Mouse (Mus musculus) T-helper 2 cell (primary cell): ENCODE measurements around the gene Sag.
"Not testable (repeated sequence)": the region's sequence is repeated elsewhere in the genome, so short reads cannot be mapped to it uniquely, and the experiment has no call there.

ENCODE experiments used
- in situ Hi-C: fragments of 300-600 bp; cut with MboI, MseI; formaldehyde crosslinking; loops from one replicate; pipeline ENCODE4 v1.15.1; 2025; ENCODE audit warnings: high pct_unique_total_duplicates

Gene Sag

DNA sequence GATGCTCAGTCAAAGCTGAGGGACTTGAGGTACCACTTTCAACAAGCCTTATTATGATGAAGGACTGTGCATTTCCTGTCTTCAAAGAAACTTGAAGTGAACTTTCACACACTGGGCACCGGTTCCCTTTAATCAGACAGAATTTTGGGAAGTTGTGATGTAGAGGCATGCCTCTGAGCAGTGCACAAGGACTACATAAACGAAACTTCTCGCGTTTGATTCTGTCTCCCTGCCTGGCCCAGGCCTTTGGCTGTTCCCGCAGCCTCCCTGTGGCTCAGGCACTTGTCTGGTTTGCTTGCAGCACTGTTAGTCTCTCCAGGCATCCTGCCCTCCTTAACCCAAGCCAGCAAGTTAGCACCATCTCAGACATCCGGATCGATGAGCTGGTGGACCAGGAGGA, 10.2 kb downstream of the Sag start:
- in situ Hi-C loops, result loop anchor here (25.0 kb wide), 1 partner anchor 524 kb away; no protein-coding TSS in a partner anchor

- in situ Hi-C loops, result loop anchor here (25.0 kb wide), 1 partner anchor 513 kb away; no protein-coding TSS in a partner anchor
Measured at GRCm38 (mm10) chr1:87824420-87824995, 21.0 kb downstream of the Sag start.

DNA sequence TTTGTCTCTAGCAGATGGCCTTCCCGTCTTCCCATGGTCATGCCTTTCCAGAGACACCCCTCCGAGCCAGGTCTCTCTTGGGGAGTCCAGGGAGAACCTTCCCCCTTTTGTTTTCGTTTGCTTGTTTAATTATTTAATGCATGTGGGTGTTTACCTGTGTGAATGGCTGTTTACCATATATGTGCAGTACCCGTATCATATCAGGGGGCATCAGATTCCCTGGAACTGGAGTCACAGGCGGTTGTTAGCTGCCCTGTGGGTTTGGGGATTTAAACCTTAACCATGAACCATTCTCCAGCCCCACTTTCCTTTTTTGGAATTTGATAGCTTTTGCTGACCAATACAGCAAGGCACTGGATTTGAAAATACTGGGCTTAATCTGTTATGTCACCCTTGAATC, 21.8 kb downstream of the Sag start:
- in situ Hi-C loops, result no loop called here

DNA sequence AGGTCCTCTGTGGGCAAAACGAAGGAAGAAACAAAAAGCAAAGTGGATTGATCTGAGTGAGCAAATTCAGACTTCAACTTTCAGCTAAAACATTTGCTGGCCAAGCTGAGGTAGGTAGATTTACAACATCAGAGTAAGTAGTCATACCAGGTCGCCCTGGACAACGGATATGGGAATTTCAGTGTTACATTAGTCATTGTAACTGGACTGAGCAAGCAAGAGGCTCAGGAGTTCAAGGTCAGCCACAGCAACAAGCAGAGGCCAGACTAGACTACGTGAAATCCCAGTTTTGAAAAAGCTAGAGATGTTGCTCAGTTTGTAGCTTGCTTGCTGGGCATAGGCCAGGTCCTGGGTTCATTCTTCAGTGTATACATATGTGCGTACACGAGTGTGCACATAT, 22.5 kb downstream of the Sag start:
- in situ Hi-C loops, result no loop called here

DNA sequence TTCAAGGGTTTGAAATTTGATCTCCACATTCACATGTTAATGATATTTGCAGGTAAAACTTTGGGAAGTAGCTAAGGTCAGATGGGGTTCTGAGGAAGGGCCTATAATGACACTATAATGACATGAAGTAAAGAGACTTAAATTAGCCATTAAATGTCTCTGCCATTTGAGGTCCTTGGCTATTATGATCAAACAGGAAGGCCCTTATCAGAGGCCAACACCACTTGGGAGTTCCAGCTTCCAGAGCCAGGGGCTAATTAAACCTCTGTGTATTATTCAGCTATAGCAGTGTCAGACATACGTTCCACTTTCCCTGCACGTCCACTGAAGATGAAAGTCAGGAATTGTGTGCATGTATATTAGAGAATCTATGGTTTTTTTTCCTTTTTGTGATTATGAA, 23.0 kb downstream of the Sag start:
- in situ Hi-C loops, result no loop called here

DNA sequence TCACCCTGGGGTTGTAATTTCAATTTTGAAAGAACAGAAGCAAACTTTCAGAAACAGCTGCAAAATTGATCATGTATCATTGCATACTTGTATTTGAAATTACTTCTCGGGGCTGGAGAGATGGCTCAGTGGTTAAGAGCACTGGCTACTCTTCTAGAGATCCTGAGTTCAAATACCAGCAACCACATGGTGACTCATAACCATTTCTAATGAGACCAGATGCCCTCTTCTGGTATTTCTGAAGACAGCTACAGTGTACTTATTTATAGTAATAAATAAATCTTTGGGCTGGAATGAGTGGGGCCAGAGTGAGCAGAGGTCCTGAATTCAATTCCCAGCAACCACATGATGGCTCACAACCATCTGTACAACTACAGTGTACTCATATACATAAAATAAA, 24.0 kb downstream of the Sag start:
- in situ Hi-C loops, result not testable (repeated sequence)

DNA sequence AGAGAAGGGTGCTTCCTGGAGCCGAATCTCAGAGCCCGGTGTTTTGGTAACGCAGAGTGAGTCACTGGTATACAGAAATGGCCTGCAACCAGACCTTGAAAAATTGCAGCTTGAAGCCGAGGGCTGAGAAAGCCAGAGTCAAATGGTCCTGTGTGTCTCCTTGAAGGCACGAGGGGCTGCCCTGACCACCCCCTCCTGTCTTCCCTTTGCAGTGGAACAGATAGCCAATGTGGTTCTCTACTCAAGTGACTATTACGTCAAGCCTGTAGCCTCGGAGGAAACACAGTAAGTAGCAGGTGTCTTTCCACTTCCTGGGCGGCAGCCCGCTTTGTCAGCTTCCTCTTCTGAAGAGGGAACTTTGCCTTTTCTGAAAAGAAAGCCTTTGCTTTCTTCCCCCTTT, 24.7 kb downstream of the Sag start:
- in situ Hi-C loops, result no loop called here

DNA sequence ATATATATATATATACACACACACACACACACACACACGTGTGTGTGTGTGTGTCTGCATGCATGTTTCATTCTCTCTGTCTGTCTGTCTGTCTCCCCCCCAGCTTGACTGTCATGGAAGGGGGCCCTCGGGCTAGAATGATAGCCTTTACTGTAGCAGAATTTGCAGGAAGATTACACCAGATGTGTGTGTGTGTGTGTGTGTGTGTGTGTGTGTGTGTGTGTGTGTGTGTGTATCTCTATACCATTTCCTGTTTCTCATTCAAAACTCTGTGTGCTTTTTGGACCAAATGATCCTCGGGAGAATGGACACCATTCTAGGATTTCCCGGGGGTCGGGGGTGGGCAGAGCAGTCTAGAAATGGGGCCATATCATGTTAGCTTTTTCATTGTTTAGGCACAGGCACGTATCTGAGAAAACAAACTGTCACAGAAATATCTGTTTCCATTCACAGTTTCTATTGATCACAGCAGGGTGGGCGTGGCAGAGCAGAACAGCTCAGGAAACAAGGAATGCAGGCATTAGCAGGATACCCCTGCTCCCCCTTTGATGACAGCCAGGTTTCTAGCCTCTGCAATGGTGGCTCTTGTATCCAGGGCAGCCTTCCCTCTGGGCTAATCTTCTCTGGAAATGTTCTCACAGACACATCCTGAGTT, 25.6 kb downstream of the Sag start:
- in situ Hi-C loops, result no loop called here

DNA sequence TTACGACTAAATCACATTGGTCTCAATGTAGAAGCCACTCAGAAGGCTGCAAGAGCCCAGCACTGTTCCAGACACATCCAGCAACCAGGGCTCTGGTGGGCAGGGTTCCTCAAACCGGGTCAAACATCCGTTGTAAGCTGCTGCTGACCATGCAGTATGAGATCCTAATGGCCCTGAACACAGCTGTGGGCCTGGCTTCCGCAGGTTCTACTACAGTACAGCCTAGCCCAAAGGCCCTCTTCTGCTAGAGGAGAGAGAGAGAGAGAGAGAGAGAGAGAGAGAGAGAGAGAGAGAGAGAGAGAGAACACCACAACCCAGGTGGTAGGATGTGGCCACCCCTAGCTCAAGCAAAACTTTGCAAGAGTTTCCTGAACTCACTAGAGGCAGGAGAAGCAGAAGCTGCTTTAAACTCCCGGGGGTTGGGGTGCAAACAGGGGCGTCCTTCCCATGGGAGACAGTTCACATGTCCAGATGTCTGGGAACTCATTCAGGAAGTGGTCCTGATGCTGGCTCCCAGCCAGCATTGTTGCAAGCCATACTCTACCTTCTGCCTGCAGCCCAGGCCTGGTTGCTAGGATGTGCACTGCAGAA, 26.2 kb downstream of the Sag start:
- in situ Hi-C loops, result no loop called here

GRCm38 (mm10) chr1:87836453-87836852, 33.0 kb downstream of the Sag start:
- in situ Hi-C loops, result no loop called here

GRCm38 (mm10) chr1:87837018-87837417, 33.5 kb downstream of the Sag start:
- in situ Hi-C loops, result no loop called here

GRCm38 (mm10) chr1:87840411-87841208, 37.1 kb downstream of the Sag start:
- in situ Hi-C loops, result no loop called here

GRCm38 (mm10) chr1:87846801-87847474, 43.5 kb downstream of the Sag start:
- in situ Hi-C loops, result loop anchor here (5.0 kb wide), 1 partner anchor 90 kb away; the partner anchor contains the start of gene Atg16l1

DNA sequence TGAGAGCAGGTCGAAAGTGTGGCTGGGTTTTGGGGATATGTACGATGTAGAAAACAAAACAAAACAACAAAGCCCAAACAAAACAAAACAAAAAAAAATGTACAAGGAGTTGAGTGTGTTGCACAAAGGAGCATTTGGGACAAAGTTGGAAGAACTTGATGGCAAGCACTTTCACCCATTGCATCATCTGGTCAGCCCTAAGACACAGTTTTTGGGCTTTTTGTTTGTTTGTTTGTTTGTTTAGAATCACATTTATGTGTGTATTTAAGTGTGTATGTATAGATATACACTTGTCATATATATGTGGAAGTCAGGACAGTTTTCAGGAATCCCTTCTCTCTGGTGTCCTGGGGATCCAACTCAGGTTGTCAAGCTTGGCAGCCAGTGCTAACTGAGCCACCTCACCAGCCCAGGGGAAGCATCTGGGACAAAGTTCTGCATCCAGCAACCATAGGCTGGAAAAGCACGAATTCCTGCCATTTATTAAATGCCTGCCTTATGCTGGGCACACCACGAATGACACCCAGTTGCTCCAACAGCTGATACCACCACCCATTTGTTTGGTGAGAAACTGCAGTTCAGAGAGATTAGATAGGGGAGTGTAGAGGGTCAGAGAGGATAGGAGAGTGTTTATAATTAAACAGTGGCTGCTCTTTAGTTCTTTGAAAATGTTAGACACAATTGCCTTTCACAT, 44.1 kb downstream of the Sag start:
- in situ Hi-C loops, result loop anchor here (5.0 kb wide), 1 partner anchor 90 kb away; the partner anchor contains the start of gene Atg16l1

DNA sequence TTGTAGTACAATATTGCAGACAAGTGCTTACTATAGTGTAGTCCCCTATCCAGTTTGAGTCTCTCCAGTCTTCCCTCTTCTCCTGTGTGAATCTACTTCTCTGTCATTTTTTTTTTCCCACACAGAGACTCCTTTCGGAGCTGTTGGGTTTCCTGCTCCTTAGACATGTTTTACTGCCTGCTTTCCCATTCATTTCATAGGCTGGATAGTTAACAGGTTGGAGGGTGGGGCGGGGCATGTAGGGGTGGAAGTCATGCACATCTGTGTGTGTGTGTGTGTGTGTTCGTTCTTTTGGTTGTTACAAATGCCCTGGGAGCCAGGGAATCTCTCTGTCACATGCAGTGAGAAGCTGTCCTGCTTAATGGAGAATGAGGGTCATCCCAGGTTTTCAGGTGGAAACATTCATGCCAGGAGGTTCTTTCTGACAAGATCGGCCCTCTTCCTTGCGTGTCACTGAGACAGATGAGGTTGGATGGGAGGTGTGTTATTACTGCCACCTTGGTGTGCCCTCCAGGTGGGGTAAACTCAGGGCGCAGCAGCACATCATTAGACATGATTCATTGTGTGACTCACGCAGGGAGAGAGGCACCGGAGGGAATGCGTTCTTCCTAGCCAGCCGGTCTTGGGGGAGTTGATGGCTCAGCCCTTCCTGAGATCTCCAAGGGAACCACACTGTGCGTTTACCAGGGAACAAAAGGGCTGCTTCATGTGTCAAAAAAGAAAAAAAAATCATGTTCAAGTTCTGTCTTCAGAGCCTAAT, 44.9 kb downstream of the Sag start:
- in situ Hi-C loops, result loop anchor here (5.0 kb wide), 1 partner anchor 91 kb away; the partner anchor contains the start of gene Atg16l1

GRCm38 (mm10) chr1:87849278-87849677, 45.8 kb downstream of the Sag start:
- in situ Hi-C loops, result loop anchor here (5.0 kb wide), 1 partner anchor 92 kb away; the partner anchor contains the start of gene Atg16l1

- in situ Hi-C loops, result no loop called here
Measured at GRCm38 (mm10) chr1:87851344-87851743, 47.9 kb downstream of the Sag start.

GRCm38 (mm10) chr1:87852081-87852790, 48.8 kb downstream of the Sag start:
- in situ Hi-C loops, result no loop called here

DNA sequence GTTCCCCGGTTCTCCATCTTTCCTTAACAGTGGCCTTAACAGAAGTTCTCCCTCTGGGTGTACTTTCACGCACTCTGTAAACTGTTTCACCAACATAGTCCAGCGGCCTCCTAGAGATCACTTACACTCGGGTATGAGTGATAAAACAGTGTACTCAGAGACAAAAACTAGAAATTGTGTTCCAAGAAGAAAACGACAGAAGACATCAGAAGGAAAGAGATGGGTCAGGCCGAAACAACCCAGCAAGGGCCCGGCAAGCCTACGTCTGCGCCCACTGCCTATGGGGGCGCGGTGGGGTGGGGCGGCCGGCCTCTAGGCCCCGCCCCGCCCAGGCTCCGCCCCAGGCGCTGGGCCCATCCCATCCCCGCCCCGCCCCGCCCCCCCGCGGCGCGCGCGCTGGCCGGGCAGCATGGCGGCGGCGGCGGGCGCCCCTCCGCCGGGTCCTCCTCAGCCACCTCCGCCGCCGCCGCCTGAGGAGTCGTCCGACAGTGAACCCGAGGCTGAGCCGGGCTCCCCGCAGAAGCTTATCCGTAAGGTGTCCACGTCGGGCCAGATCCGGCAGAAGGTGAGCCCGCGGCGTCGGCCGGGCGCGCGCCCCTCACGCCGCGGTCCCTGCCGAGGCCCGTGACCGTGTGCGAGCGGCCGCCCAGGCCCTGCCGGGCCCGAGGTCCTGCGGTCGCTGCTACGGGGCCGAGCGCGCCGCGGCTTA, 49.6 kb downstream of the Sag start, which contains the start of gene Dgkd:
Dgkd (plus strand) TSS at position 396 of the 709 bp plus-strand sequence.
- in situ Hi-C loops, result no loop called here
